Mouse (Mus musculus) lung, embryonic 16.5 days (tissue): Measurements from ENCODE around the gene Kcng1. TPM values are rescaled to one million over a fixed set of nuclear protein-coding genes. Genes with fewer than 3 reads are reported as not detected.

Experiments
- ATAC-seq: fragments of 200-750 bp; cut with Nextera tagmentation; 2 replicates; pipeline ENCODE4 v1.8.0; 2017; ENCODE audit warnings: low read depth, mild to moderate bottlenecking, moderate library complexity
- H3K27ac ChIP-seq: fragments of 300-500 bp; sonication (generic); 2 replicates; pipeline ENCODE4 v1.5.1; 2014; ENCODE audit warnings: mild to moderate bottlenecking, control low read depth, low read length
- H3K27me3 ChIP-seq: fragments of 300-500 bp; sonication (generic); 2 replicates; pipeline ENCODE4 v1.6.1; 2014; ENCODE audit warnings: low read depth, low read length, mixed read lengths; ENCODE audit not compliant: control insufficient read depth, insufficient read depth
- H3K36me3 ChIP-seq: fragments of 300-500 bp; sonication (generic); 2 replicates; pipeline ENCODE4 v1.6.1; 2014; ENCODE audit warnings: low read length; ENCODE audit not compliant: control insufficient read depth, insufficient read depth
- H3K4me1 ChIP-seq: fragments of 300-500 bp; sonication (generic); replicated peaks from 2 replicates; pipeline ENCODE4 v1.6.1; 2014; ENCODE audit warnings: low read length, mixed read lengths; ENCODE audit not compliant: control insufficient read depth, insufficient read depth
- H3K4me2 ChIP-seq: fragments of 300-500 bp; sonication (generic); 2 replicates; pipeline ENCODE4 v1.6.1; 2014; ENCODE audit warnings: low read depth, low read length, control low read depth
- H3K4me3 ChIP-seq: fragments of 300-500 bp; sonication (generic); 2 replicates; pipeline ENCODE4 v1.5.1; 2014; ENCODE audit warnings: mild to moderate bottlenecking, low read length, control low read depth
- H3K9ac ChIP-seq: fragments of 300-500 bp; sonication (generic); 2 replicates; pipeline ENCODE4 v1.6.1; 2014; ENCODE audit warnings: low read length, control low read depth
- H3K9me3 ChIP-seq: fragments of 300-500 bp; sonication (generic); 2 replicates; pipeline ENCODE4 v1.6.1; 2016; ENCODE audit warnings: low read length; ENCODE audit not compliant: control insufficient read depth
- WGBS: fragments of 180-500 bp; shearing (Covaris S2); extraction: QIAGEN DNeasy Blood & Tissue Kit; methylation state at CpG from one replicate; pipeline ENCODE4 v1.1.7; 2014; 5-methylcytosine and 5-hydroxymethylcytosine counted together
- polyA plus RNA-seq: library from polyadenylated mRNA; unstranded; fragments of >200 nt; fragmentation: Nextera tagmentation; extraction: Ambion mirVana; gene quantifications from 2 replicates; pipeline ENCODE4 v1.2.1, GENCODE M21; 2015

Gene Kcng1
- polyA plus RNA-seq, 1 experiment from 2014 or later, result 0.19 TPM

GRCm38 (mm10) chr2:168274374-168274935 is 7.1 kb downstream of the Kcng1 start:
- H3K27me3 ChIP-seq, result peaks cover 52% of the 10 kb centered on the region
- WGBS, result 8% methylated on average over 11 of the region's 11 CpGs
- H3K4me3 ChIP-seq, result no peak overlapping the region
- H3K36me3 ChIP-seq, result no peaks in the 10 kb centered on the region
- no peaks in the 10 kb centered on the region for H3K9me3 ChIP-seq
- H3K9ac ChIP-seq, result no peak overlapping the region
- H3K4me1 ChIP-seq, result no peaks in the 10 kb centered on the region
- H3K27ac ChIP-seq, result no peak overlapping the region
- ATAC-seq, result peak; percentile 51; the same call in 1 of the 2 replicates
- no peak overlapping the region for H3K4me2 ChIP-seq

DNA sequence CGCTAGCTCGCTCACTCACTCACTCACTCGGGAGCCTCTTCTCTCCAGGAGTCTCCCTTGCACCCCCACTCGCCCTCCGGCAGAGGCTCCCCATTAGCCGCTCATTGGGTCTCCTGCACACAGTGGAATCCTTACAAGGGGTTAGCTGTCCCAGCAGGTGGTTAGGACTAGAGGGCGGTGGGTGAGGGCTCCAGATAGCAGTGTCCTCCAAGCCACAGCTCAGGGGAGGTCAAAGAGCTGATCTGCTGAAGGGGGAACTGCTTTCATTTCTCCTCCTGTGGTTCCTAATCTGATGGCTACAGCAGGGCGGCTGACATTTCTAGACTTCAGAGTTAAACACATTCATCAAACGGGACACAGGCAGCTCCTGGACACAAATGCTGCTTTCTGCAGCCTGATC is 8.1 kb downstream of the Kcng1 start:
- no peaks in the 10 kb centered on the region for H3K9me3 ChIP-seq
- no peak overlapping the region for H3K27ac ChIP-seq
- WGBS, result 31% methylated on average over 9 of the region's 9 CpGs
- no peaks in the 10 kb centered on the region for H3K4me1 ChIP-seq
- H3K36me3 ChIP-seq, result no peaks in the 10 kb centered on the region
- no peak for ATAC-seq
- H3K9ac ChIP-seq, result no peak overlapping the region
- H3K27me3 ChIP-seq, result peaks cover 43% of the 10 kb centered on the region
- no peak overlapping the region for H3K4me3 ChIP-seq
- H3K4me2 ChIP-seq, result no peak overlapping the region

- no peak overlapping the region for H3K27ac ChIP-seq
- no peak overlapping the region for H3K4me3 ChIP-seq
- H3K9me3 ChIP-seq, result no peaks in the 10 kb centered on the region
- H3K9ac ChIP-seq, result no peak overlapping the region
- H3K4me2 ChIP-seq, result peak overlapping the region; percentile 4
- H3K36me3 ChIP-seq, result no peaks in the 10 kb centered on the region
- WGBS, result 25% methylated on average over 7 of the region's 7 CpGs
- peaks cover 4% of the 10 kb centered on the region; the same call in 1 of the 2 replicates for H3K27me3 ChIP-seq
- H3K4me1 ChIP-seq, result no peaks in the 10 kb centered on the region
- ATAC-seq, result no peak
These were observed 13.5 kb downstream of the Kcng1 start for GRCm38 (mm10) chr2:168268033-168268432.

DNA sequence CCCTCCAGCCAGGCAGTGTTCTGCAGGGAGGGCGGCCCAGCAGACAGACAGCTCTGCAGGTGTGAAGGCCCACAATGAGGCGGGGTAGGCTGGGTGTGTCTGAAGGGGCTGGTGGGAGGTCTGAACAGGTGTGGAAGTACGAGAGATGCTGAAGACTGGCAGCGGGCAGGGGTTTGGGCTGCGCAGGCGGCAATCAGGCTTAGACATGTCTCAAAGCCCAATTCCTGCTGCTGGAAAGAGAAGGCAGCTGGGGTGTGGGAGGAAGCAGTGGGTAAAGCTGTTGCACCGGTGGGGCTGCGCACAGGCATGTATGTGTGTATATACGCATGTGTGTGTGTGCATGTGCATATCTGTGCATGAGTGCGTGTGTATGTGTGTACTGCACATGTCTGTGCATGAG is 20.6 kb downstream of the Kcng1 start:
- no peak overlapping the region for H3K27ac ChIP-seq
- H3K9ac ChIP-seq, result no peak overlapping the region
- H3K4me2 ChIP-seq, result no peak overlapping the region
- WGBS, result 90% methylated on average over 10 of the region's 10 CpGs
- ATAC-seq, result no peak
- no peaks in the 10 kb centered on the region for H3K4me1 ChIP-seq
- no peak overlapping the region for H3K4me3 ChIP-seq
- no peaks in the 10 kb centered on the region; the same call in 1 of the 2 replicates for H3K27me3 ChIP-seq
- no peaks in the 10 kb centered on the region for H3K9me3 ChIP-seq
- H3K36me3 ChIP-seq, result no peaks in the 10 kb centered on the region

DNA sequence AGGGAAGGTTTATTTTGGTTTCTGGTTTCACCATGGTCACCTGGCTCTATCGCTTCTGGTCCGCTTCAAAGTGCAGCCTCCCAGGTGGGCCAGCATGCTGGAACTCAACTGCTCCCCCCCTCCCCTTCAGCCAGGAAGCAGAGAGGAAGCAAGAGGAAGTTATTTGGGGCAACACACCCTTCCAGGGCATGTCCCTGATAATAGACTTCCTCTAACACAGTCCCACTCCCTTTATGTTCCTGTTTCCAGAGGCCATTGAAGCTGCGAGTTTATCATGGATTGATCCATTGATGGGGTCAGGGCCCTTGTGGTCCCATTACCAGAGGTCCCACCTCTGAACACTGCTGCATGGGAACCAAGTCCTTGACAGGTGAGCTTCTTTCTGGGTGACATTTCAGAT is 21.4 kb downstream of the Kcng1 start:
- no peaks in the 10 kb centered on the region; the same call in 1 of the 2 replicates for H3K27me3 ChIP-seq
- no peaks in the 10 kb centered on the region for H3K36me3 ChIP-seq
- H3K4me1 ChIP-seq, result no peaks in the 10 kb centered on the region
- no peak overlapping the region for H3K4me3 ChIP-seq
- H3K27ac ChIP-seq, result no peak overlapping the region
- 62% methylated on average over 3 of the region's 3 CpGs for WGBS
- H3K9ac ChIP-seq, result no peak overlapping the region
- no peaks in the 10 kb centered on the region for H3K9me3 ChIP-seq
- ATAC-seq, result no peak
- no peak overlapping the region for H3K4me2 ChIP-seq

- Histone ChIP-seq H3K4me1 (no peaks in the 10 kb centered on the region), H3K27me3 (no peaks in the 10 kb centered on the region; the same call in 1 of the 2 replicates), H3K36me3 (no peaks in the 10 kb centered on the region), H3K9ac (no peak overlapping the region), H3K9me3 (no peaks in the 10 kb centered on the region), H3K27ac (no peak overlapping the region), H3K4me2 (no peak overlapping the region), H3K4me3 (no peak overlapping the region)
- ATAC-seq, result no peak
- WGBS, result 72% methylated on average over 8 of the region's 8 CpGs
These were observed 22.5 kb downstream of the Kcng1 start for GRCm38 (mm10) chr2:168259046-168259445.

- H3K4me2 ChIP-seq, result no peak overlapping the region
- H3K9me3 ChIP-seq, result no peaks in the 10 kb centered on the region
- H3K4me1 ChIP-seq, result no peaks in the 10 kb centered on the region
- H3K4me3 ChIP-seq, result no peak overlapping the region
- whole genome bisulfite sequencing, result 68% methylated on average over 4 of the region's 4 CpGs
- H3K27ac ChIP-seq, result no peak overlapping the region
- H3K27me3 ChIP-seq, result no peaks in the 10 kb centered on the region
- no peaks in the 10 kb centered on the region for H3K36me3 ChIP-seq
- no peak for ATAC-seq
- H3K9ac ChIP-seq, result no peak overlapping the region
These were observed 24.3 kb downstream of the Kcng1 start for GRCm38 (mm10) chr2:168257188-168257587.

- Histone ChIP-seq H3K4me1 (no peaks in the 10 kb centered on the region), H3K27me3 (no peaks in the 10 kb centered on the region), H3K4me3 (no peak overlapping the region), H3K36me3 (no peaks in the 10 kb centered on the region), H3K4me2 (no peak overlapping the region), H3K9ac (no peak overlapping the region), H3K27ac (no peak overlapping the region), H3K9me3 (no peaks in the 10 kb centered on the region)
- ATAC-seq, result no peak
- 70% methylated on average over 3 of the region's 3 CpGs for WGBS
These were observed 25.0 kb downstream of the Kcng1 start for GRCm38 (mm10) chr2:168256506-168256905.

GRCm38 (mm10) chr2:168253822-168254221 is 27.7 kb downstream of the Kcng1 start:
- Histone ChIP-seq H3K4me2 (no peak overlapping the region), H3K9ac (no peak overlapping the region), H3K27me3 (no peaks in the 10 kb centered on the region), H3K4me1 (no peaks in the 10 kb centered on the region), H3K9me3 (no peaks in the 10 kb centered on the region), H3K4me3 (no peak overlapping the region), H3K27ac (no peak overlapping the region), H3K36me3 (no peaks in the 10 kb centered on the region)
- ATAC-seq, result no peak
- WGBS, result 18% methylated on average over 7 of the region's 7 CpGs
